Mouse (Mus musculus) lung, adult 2 months (tissue): ENCODE measurements at regions not wholly inside any gene's neighbourhood (a gene's known extent, or its start where the extent isn't known, plus 50 kb on each side); places are given as distances from the start of the nearest gene placed in this dataset.

ENCODE experiments used
- CTCF ChIP-seq: fragments of 200-500 bp; IDR thresholded peaks from 2 replicates; pipeline ENCODE4 v1.5.1; 2011; ENCODE audit warnings: mild to moderate bottlenecking, low read length, control low read depth; ENCODE audit not compliant: insufficient read depth
- POLR2A ChIP-seq: fragments of 200-500 bp; IDR thresholded peaks from 2 replicates; pipeline ENCODE4 v1.6.1; 2011; ENCODE audit warnings: low read depth, mild to moderate bottlenecking, control low read depth, low read length, borderline replicate concordance; ENCODE audit errors: extremely low read depth

- no peak for TF ChIP-seq CTCF
- no peak for TF ChIP-seq POLR2A
These were observed 77.4 kb upstream of the Ttc34 start for GRCm38 (mm10) chr4:154759881-154760280.
